Mouse (Mus musculus) ES-E14 (cell line): ENCODE results near the gene Irak2. TPM values are rescaled to one million over a fixed set of nuclear protein-coding genes. Genes with fewer than 3 reads are reported as not detected.

Source experiments
- DNase-seq: peaks from one replicate; pipeline ENCODE4 v3.0.0-alpha.2; 2013; ENCODE audit warnings: low read depth, low spot score
- H3K27ac ChIP-seq: 2 replicates; pipeline ENCODE4 v1.5.1; 2012; ENCODE audit warnings: low read depth, mild to moderate bottlenecking, low read length, moderate library complexity, mixed read lengths; ENCODE audit not compliant: poor library complexity, insufficient read depth, severe bottlenecking
- H3K36me3 ChIP-seq: 2 replicates; pipeline ENCODE4 v1.6.1; 2012; ENCODE audit warnings: mild to moderate bottlenecking, low read length, moderate library complexity, mixed read lengths; ENCODE audit not compliant: control insufficient read depth, poor library complexity, insufficient read depth, severe bottlenecking
- H3K4me1 ChIP-seq, 2 experiments: fragments of 150-350 bp in 1 of 2; sonication (generic) in 1 of 2; 2 replicates each; pipeline ENCODE4 v1.6.1; 2012; ENCODE audit warnings: low read length in 2 of 2, mild to moderate bottlenecking in 1 of 2, mixed read lengths in 1 of 2; ENCODE audit not compliant: control insufficient read depth in 2 of 2, insufficient read depth in 2 of 2, poor library complexity in 1 of 2
- H3K4me3 ChIP-seq, 2 experiments: fragments of 150-350 bp in 1 of 2; sonication (generic) in 1 of 2; 2 replicates each; pipeline ENCODE4 v1.5.1; 2012; ENCODE audit warnings: low read length in 2 of 2, low read depth in 1 of 2, mild to moderate bottlenecking in 1 of 2, mixed read lengths in 1 of 2; ENCODE audit not compliant: insufficient read depth in 1 of 2, poor library complexity in 1 of 2, severe bottlenecking in 1 of 2
- H3K9ac ChIP-seq: 2 replicates; pipeline ENCODE4 v1.6.1; 2012; ENCODE audit warnings: low read depth, mild to moderate bottlenecking, low read length, mixed read lengths; ENCODE audit not compliant: poor library complexity, insufficient read depth, severe bottlenecking
- H3K9me3 ChIP-seq: fragments of 150-350 bp; sonication (generic); 2 replicates; pipeline ENCODE4 v1.6.1; 2012; ENCODE audit warnings: low read depth, mild to moderate bottlenecking, low read length; ENCODE audit not compliant: control insufficient read depth, insufficient read depth
- CHD2 ChIP-seq: IDR thresholded peaks from 2 replicates; pipeline ENCODE4 v1.6.1; 2014; ENCODE audit warnings: mild to moderate bottlenecking, low read depth, low read length, inconsistent platforms
- HCFC1 ChIP-seq: IDR thresholded peaks from 2 replicates; pipeline ENCODE4 v1.6.1; 2012; ENCODE audit warnings: low read length, inconsistent platforms, borderline replicate concordance; ENCODE audit not compliant: insufficient read depth
- MAFK ChIP-seq: IDR thresholded peaks from 2 replicates; pipeline ENCODE4 v1.6.1; 2014; ENCODE audit warnings: mild to moderate bottlenecking, low read depth, low read length, inconsistent platforms; ENCODE audit not compliant: insufficient read depth
- ZC3H11A ChIP-seq: IDR thresholded peaks from 2 replicates; pipeline ENCODE4 v1.6.1; 2012; ENCODE audit warnings: low read depth, mild to moderate bottlenecking, inconsistent platforms, low read length, borderline replicate concordance
- ZNF384 ChIP-seq: IDR thresholded peaks from 2 replicates; pipeline ENCODE4 v1.6.1; 2012; ENCODE audit warnings: low read depth, low read length, inconsistent platforms
- in situ Hi-C, 2 experiments: fragments of 600-800 bp; cut with MboI; formaldehyde crosslinking; loops; one replicate each; pipeline ENCODE4 v1.15.1; 2025; ENCODE audit warnings: low sequenced_read_pairs in 2 of 2, inconsistent platforms in 1 of 2; ENCODE audit not compliant: unreplicated experiment in 2 of 2
- total RNA-seq: library from RNA; depleted of rRNA; stranded (reverse); fragments of 300-350 nt; gene quantifications from 2 replicates; pipeline ENCODE4 v1.2.3, GENCODE M21; 2012

The Irak2 gene
- total RNA-seq, 1 experiment, result 22.0 TPM

DNA sequence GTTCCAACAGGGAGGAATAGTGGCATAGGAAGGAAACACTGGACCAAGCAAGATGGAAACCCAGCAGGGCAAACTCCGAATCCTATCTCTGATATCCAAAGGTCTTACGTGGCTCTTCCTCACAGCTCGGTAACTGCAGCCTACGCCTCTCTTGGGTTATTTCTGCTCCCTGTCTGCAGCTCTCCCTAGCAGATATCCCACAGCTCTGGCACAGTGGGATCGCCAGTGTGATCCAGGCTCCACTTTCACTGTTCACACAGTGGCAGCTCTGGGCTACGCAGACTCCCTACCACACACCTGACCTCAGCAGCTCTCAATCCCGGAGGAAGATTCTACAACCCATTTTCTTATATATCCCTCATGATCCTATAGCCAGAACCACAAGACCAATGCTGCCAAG, 24.1 kb upstream of the Irak2 start:
- TF ChIP-seq ZNF384, result no peak
- TF ChIP-seq ZC3H11A, result no peak
- no peak for TF ChIP-seq HCFC1
- no peak for TF ChIP-seq MAFK
- no peak for TF ChIP-seq CHD2
- Histone ChIP-seq H3K9me3 (no peaks in the 10 kb centered on the region), H3K27ac (no peak overlapping the region), H3K4me3 (no peak overlapping the region), H3K4me1 (peaks cover 0 to 8% of the 10 kb centered on the region in 2 experiments; a peak in 1 of 4 replicates), H3K9ac (no peak overlapping the region), H3K36me3 (peaks cover 17% of the 10 kb centered on the region)
- DNase-seq, result no peak
- in situ Hi-C loops, result no loop called here

- TF ChIP-seq HCFC1, result no peak
- TF ChIP-seq ZC3H11A, result no peak
- TF ChIP-seq ZNF384, result no peak
- no peak for TF ChIP-seq CHD2
- no peak for TF ChIP-seq MAFK
- Histone ChIP-seq H3K36me3 (peaks cover 16% of the 10 kb centered on the region), H3K4me3 (no peak overlapping the region), H3K9me3 (no peaks in the 10 kb centered on the region), H3K27ac (no peak overlapping the region), H3K9ac (no peak overlapping the region), H3K4me1 (peaks cover 0 to 8% of the 10 kb centered on the region in 2 experiments; a peak in 1 of 4 replicates)
- in situ Hi-C loops, result no loop called here
- DNase-seq, result no peak
These were observed 23.3 kb upstream of the Irak2 start for GRCm38 (mm10) chr6:113614997-113615396.

GRCm38 (mm10) chr6:113615489-113615888, 22.8 kb upstream of the Irak2 start:
- no peak for DNase-seq
- TF ChIP-seq MAFK, result no peak
- H3K36me3 ChIP-seq, result peaks cover 15% of the 10 kb centered on the region
- no peak overlapping the region for H3K9ac ChIP-seq
- in situ Hi-C loops, result no loop called here
- H3K4me1 ChIP-seq, result peaks cover 0 to 8% of the 10 kb centered on the region in 2 experiments; a peak in 1 of 4 replicates
- H3K4me3 ChIP-seq, result no peak overlapping the region
- no peaks in the 10 kb centered on the region for H3K9me3 ChIP-seq
- no peak overlapping the region for H3K27ac ChIP-seq

GRCm38 (mm10) chr6:113623386-113623785, 14.9 kb upstream of the Irak2 start:
- no peak overlapping the region; the same call in 1 of the 2 replicates for H3K9ac ChIP-seq
- in situ Hi-C loops, result no loop called here
- H3K4me1 ChIP-seq, result no peaks in the 10 kb centered on the region
- no peak overlapping the region for H3K27ac ChIP-seq
- H3K9me3 ChIP-seq, result no peaks in the 10 kb centered on the region
- H3K4me3 ChIP-seq, result peak overlapping the region; percentile 25 to 57; a peak in 3 of 4 replicates
- DNase-seq, result no peak
- TF ChIP-seq ZNF384 (peak; percentile 80), MAFK (no peak)
- H3K36me3 ChIP-seq, result peaks cover 1% of the 10 kb centered on the region

GRCm38 (mm10) chr6:113623941-113624751, 14.1 kb upstream of the Irak2 start, which contains the start of gene Vhl:
Gene Vhl, plus strand, starts transcription at chr6:113623959.
- Histone ChIP-seq H3K9ac (peak within 1 kb of the TSS; percentile 91), H3K27ac (no peak within 1 kb of the TSS), H3K4me3 (peak within 1 kb of the TSS; percentile 87 to 88), H3K9me3 (no peaks in the 10 kb centered on the region), H3K36me3 (peaks cover 6% of the 10 kb centered on the region), H3K4me1 (no peaks in the 10 kb centered on the region)
- in situ Hi-C loops, result no loop called here
- TF ChIP-seq CHD2 (0 out of 2 replicates have a peak, but pooled peaks have one; percentile 23), MAFK (no peak)
- no peak for DNase-seq
